Mouse (Mus musculus): ENCODE measurements at regions not wholly inside any gene's neighbourhood (a gene's known extent, or its start where the extent isn't known, plus 50 kb on each side); places are given as distances from the start of the nearest gene placed in this dataset.

GRCm38 (mm10) chr8:126692711-126693110 is 98.9 kb upstream of the Irf2bp2 start:
- ATAC-seq (ENCODE audit: low FRiP score, low TSS enrichment) (no peak), DNase-seq (no peak)
- H3K4me3 ChIP-seq (replicated peaks; ENCODE audit: low read depth, low read length), result no peak overlapping the region
- H3K9ac ChIP-seq (replicated peaks; ENCODE audit: low read length), result no peak overlapping the region
- H3K4me1 ChIP-seq (ENCODE audit: control insufficient read depth, insufficient read depth, low read length), result no peaks in the 10 kb centered on the region
- no peak overlapping the region for H3K4me2 ChIP-seq (ENCODE audit: low read length)
- no peak overlapping the region for H3K27ac ChIP-seq (replicated peaks; ENCODE audit: low read depth, low read length)
- WGBS, result 85% methylated on average over 3 of the region's 3 CpGs
- H3K36me3 ChIP-seq (ENCODE audit: control insufficient read depth, insufficient read depth, low read length), result no peaks in the 10 kb centered on the region
- no peaks in the 10 kb centered on the region for H3K9me3 ChIP-seq (ENCODE audit: control insufficient read depth, low read length)
- H3K27me3 ChIP-seq (ENCODE audit: control insufficient read depth, insufficient read depth, low read length), result no peaks in the 10 kb centered on the region

GRCm38 (mm10) chr8:126692263-126692662 is 98.5 kb upstream of the Irf2bp2 start:
- no peak for ATAC-seq (ENCODE audit: low FRiP score, low TSS enrichment)
- WGBS, result 89% methylated on average over 3 of the region's 3 CpGs
- no peak overlapping the region for H3K27ac ChIP-seq (replicated peaks; ENCODE audit: low read depth, low read length)

GRCm38 (mm10) chr8:126688450-126688849 is 94.7 kb upstream of the Irf2bp2 start:
- Histone ChIP-seq H3K36me3 (ENCODE audit: control insufficient read depth, insufficient read depth, low read length) (no peaks in the 10 kb centered on the region), H3K9me3 (ENCODE audit: control insufficient read depth, low read length) (no peaks in the 10 kb centered on the region), H3K27ac (replicated peaks; ENCODE audit: low read depth, low read length) (no peak overlapping the region), H3K4me1 (ENCODE audit: control insufficient read depth, insufficient read depth, low read length) (no peaks in the 10 kb centered on the region), H3K4me2 (ENCODE audit: low read length) (no peak overlapping the region), H3K4me3 (replicated peaks; ENCODE audit: low read depth, low read length) (no peak overlapping the region), H3K9ac (replicated peaks; ENCODE audit: low read length) (no peak overlapping the region), H3K27me3 (ENCODE audit: control insufficient read depth, insufficient read depth, low read length) (no peaks in the 10 kb centered on the region)
- WGBS, result 81% methylated on average over 5 of the region's 5 CpGs
- no peak for ATAC-seq (ENCODE audit: low FRiP score, low TSS enrichment)
- no peak for DNase-seq

More at GRCm38 (mm10) chr8:126692263-126692662, 98.5 kb upstream of the Irf2bp2 start:
- Histone ChIP-seq H3K4me2 (ENCODE audit: low read length) (no peak overlapping the region), H3K4me3 (replicated peaks; ENCODE audit: low read depth, low read length) (no peak overlapping the region), H3K9ac (replicated peaks; ENCODE audit: low read length) (no peak overlapping the region), H3K9me3 (ENCODE audit: control insufficient read depth, low read length) (no peaks in the 10 kb centered on the region), H3K27me3 (ENCODE audit: control insufficient read depth, insufficient read depth, low read length) (no peaks in the 10 kb centered on the region), H3K36me3 (ENCODE audit: control insufficient read depth, insufficient read depth, low read length) (no peaks in the 10 kb centered on the region), H3K4me1 (ENCODE audit: control insufficient read depth, insufficient read depth, low read length) (no peaks in the 10 kb centered on the region)
- no peak for DNase-seq

GRCm38 (mm10) chr8:126688014-126688413 is 94.2 kb upstream of the Irf2bp2 start:
- no peaks in the 10 kb centered on the region for H3K27me3 ChIP-seq (ENCODE audit: control insufficient read depth, insufficient read depth, low read length)
- H3K4me1 ChIP-seq (ENCODE audit: control insufficient read depth, insufficient read depth, low read length), result 0 out of 2 replicates have a peak, but pooled peaks cover under 1% of the 10 kb centered on the region
- no peak overlapping the region for H3K4me2 ChIP-seq (ENCODE audit: low read length)
- H3K36me3 ChIP-seq (ENCODE audit: control insufficient read depth, insufficient read depth, low read length), result no peaks in the 10 kb centered on the region
- ATAC-seq (ENCODE audit: low FRiP score, low TSS enrichment) (no peak), DNase-seq (no peak)
- H3K27ac ChIP-seq (replicated peaks; ENCODE audit: low read depth, low read length), result no peak overlapping the region
- 89% methylated on average over 6 of the region's 6 CpGs for whole genome bisulfite sequencing
- no peak overlapping the region for H3K9ac ChIP-seq (replicated peaks; ENCODE audit: low read length)
- H3K9me3 ChIP-seq (ENCODE audit: control insufficient read depth, low read length), result no peaks in the 10 kb centered on the region
- H3K4me3 ChIP-seq (replicated peaks; ENCODE audit: low read depth, low read length), result no peak overlapping the region

GRCm38 (mm10) chr8:126686827-126687226 is 93.0 kb upstream of the Irf2bp2 start:
- WGBS, result 94% methylated on average over 4 of the region's 4 CpGs
- H3K4me1 ChIP-seq (ENCODE audit: control insufficient read depth, insufficient read depth, low read length), result 0 out of 2 replicates have a peak, but pooled peaks cover 5% of the 10 kb centered on the region
- no peak overlapping the region for H3K27ac ChIP-seq (replicated peaks; ENCODE audit: low read depth, low read length)
- no peaks in the 10 kb centered on the region for H3K9me3 ChIP-seq (ENCODE audit: control insufficient read depth, low read length)
- no peak overlapping the region for H3K4me2 ChIP-seq (ENCODE audit: low read length)
- DNase-seq (no peak), ATAC-seq (ENCODE audit: low FRiP score, low TSS enrichment) (no peak)
- no peaks in the 10 kb centered on the region for H3K36me3 ChIP-seq (ENCODE audit: control insufficient read depth, insufficient read depth, low read length)
- no peaks in the 10 kb centered on the region for H3K27me3 ChIP-seq (ENCODE audit: control insufficient read depth, insufficient read depth, low read length)
- H3K4me3 ChIP-seq (replicated peaks; ENCODE audit: low read depth, low read length), result no peak overlapping the region
- H3K9ac ChIP-seq (replicated peaks; ENCODE audit: low read length), result no peak overlapping the region

GRCm38 (mm10) chr8:126685365-126685764 is 91.6 kb upstream of the Irf2bp2 start:
- H3K36me3 ChIP-seq (ENCODE audit: control insufficient read depth, insufficient read depth, low read length), result no peaks in the 10 kb centered on the region
- no peak overlapping the region for H3K9ac ChIP-seq (replicated peaks; ENCODE audit: low read length)
- DNase-seq (no peak), ATAC-seq (ENCODE audit: low FRiP score, low TSS enrichment) (no peak)
- H3K4me3 ChIP-seq (replicated peaks; ENCODE audit: low read depth, low read length), result no peak overlapping the region
- no peaks in the 10 kb centered on the region for H3K9me3 ChIP-seq (ENCODE audit: control insufficient read depth, low read length)
- WGBS, result 85% methylated on average over 6 of the region's 6 CpGs
- H3K4me1 ChIP-seq (ENCODE audit: control insufficient read depth, insufficient read depth, low read length), result 0 out of 2 replicates have a peak, but pooled peaks cover 5% of the 10 kb centered on the region
- no peak overlapping the region for H3K4me2 ChIP-seq (ENCODE audit: low read length)
- H3K27ac ChIP-seq (replicated peaks; ENCODE audit: low read depth, low read length), result no peak overlapping the region
- H3K27me3 ChIP-seq (ENCODE audit: control insufficient read depth, insufficient read depth, low read length), result no peaks in the 10 kb centered on the region

- H3K4me3 ChIP-seq (replicated peaks; ENCODE audit: low read depth, low read length), result no peak overlapping the region
- no peak for DNase-seq
- no peaks in the 10 kb centered on the region for H3K9me3 ChIP-seq (ENCODE audit: control insufficient read depth, low read length)
- no peak overlapping the region for H3K4me2 ChIP-seq (ENCODE audit: low read length)
- ATAC-seq (ENCODE audit: low FRiP score, low TSS enrichment), result no peak
- no peaks in the 10 kb centered on the region for H3K36me3 ChIP-seq (ENCODE audit: control insufficient read depth, insufficient read depth, low read length)
- H3K27ac ChIP-seq (replicated peaks; ENCODE audit: low read depth, low read length), result no peak overlapping the region
- H3K27me3 ChIP-seq (ENCODE audit: control insufficient read depth, insufficient read depth, low read length), result no peaks in the 10 kb centered on the region
- H3K4me1 ChIP-seq (ENCODE audit: control insufficient read depth, insufficient read depth, low read length), result 0 out of 2 replicates have a peak, but pooled peaks cover 5% of the 10 kb centered on the region
- H3K9ac ChIP-seq (replicated peaks; ENCODE audit: low read length), result no peak overlapping the region
- 77% methylated on average over 4 of the region's 4 CpGs for WGBS
These were observed 90.2 kb upstream of the Irf2bp2 start for GRCm38 (mm10) chr8:126683950-126684349.

- 91% methylated on average over 2 of the region's 2 CpGs for WGBS
- DNase-seq, result no peak
These were observed 89.8 kb upstream of the Irf2bp2 start for GRCm38 (mm10) chr8:126683555-126683947.

GRCm38 (mm10) chr8:126682817-126683554 is 89.2 kb upstream of the Irf2bp2 start:
- Histone ChIP-seq H3K27me3 (ENCODE audit: control insufficient read depth, insufficient read depth, low read length) (no peaks in the 10 kb centered on the region), H3K36me3 (ENCODE audit: control insufficient read depth, insufficient read depth, low read length) (no peaks in the 10 kb centered on the region), H3K4me3 (replicated peaks; ENCODE audit: low read depth, low read length) (no peak overlapping the region), H3K9me3 (ENCODE audit: control insufficient read depth, low read length) (no peaks in the 10 kb centered on the region), H3K27ac (replicated peaks; ENCODE audit: low read depth, low read length) (no peak overlapping the region; the same call in 1 of the 2 replicates), H3K4me1 (ENCODE audit: control insufficient read depth, insufficient read depth, low read length) (peaks cover 13% of the 10 kb centered on the region), H3K9ac (replicated peaks; ENCODE audit: low read length) (no peak overlapping the region; the same call in 1 of the 2 replicates), H3K4me2 (ENCODE audit: low read length) (no peak overlapping the region)
- WGBS, result 78% methylated on average over 9 of the region's 9 CpGs
- ATAC-seq (ENCODE audit: low FRiP score, low TSS enrichment), result no peak
- DNase-seq, result no peak

More at GRCm38 (mm10) chr8:126683555-126683947, 89.8 kb upstream of the Irf2bp2 start:
- ATAC-seq (ENCODE audit: low FRiP score, low TSS enrichment), result no peak
- Histone ChIP-seq H3K4me3 (replicated peaks; ENCODE audit: low read depth, low read length) (no peak overlapping the region), H3K4me2 (ENCODE audit: low read length) (no peak overlapping the region), H3K9me3 (ENCODE audit: control insufficient read depth, low read length) (no peaks in the 10 kb centered on the region), H3K27ac (replicated peaks; ENCODE audit: low read depth, low read length) (no peak overlapping the region), H3K4me1 (ENCODE audit: control insufficient read depth, insufficient read depth, low read length) (peaks cover 7% of the 10 kb centered on the region), H3K36me3 (ENCODE audit: control insufficient read depth, insufficient read depth, low read length) (no peaks in the 10 kb centered on the region), H3K27me3 (ENCODE audit: control insufficient read depth, insufficient read depth, low read length) (no peaks in the 10 kb centered on the region), H3K9ac (replicated peaks; ENCODE audit: low read length) (no peak overlapping the region)

All from midbrain, embryonic 14.5 days (tissue).